Mouse (Mus musculus) layer of hippocampus, adult 11-12 months (tissue): Measurements from ENCODE around the gene B3gnt8.
A peak's percentile ranks its signal among the peaks of the same experiment; 100 is the strongest.
"Not testable (repeated sequence)": the region's sequence is repeated elsewhere in the genome, so short reads cannot be mapped to it uniquely, and the experiment has no call there.

Experiments used
- DNase-seq: peaks from one replicate; pipeline ENCODE4 v3.0.0; 2022; ENCODE audit warnings: low spot score

Gene B3gnt8

DNA sequence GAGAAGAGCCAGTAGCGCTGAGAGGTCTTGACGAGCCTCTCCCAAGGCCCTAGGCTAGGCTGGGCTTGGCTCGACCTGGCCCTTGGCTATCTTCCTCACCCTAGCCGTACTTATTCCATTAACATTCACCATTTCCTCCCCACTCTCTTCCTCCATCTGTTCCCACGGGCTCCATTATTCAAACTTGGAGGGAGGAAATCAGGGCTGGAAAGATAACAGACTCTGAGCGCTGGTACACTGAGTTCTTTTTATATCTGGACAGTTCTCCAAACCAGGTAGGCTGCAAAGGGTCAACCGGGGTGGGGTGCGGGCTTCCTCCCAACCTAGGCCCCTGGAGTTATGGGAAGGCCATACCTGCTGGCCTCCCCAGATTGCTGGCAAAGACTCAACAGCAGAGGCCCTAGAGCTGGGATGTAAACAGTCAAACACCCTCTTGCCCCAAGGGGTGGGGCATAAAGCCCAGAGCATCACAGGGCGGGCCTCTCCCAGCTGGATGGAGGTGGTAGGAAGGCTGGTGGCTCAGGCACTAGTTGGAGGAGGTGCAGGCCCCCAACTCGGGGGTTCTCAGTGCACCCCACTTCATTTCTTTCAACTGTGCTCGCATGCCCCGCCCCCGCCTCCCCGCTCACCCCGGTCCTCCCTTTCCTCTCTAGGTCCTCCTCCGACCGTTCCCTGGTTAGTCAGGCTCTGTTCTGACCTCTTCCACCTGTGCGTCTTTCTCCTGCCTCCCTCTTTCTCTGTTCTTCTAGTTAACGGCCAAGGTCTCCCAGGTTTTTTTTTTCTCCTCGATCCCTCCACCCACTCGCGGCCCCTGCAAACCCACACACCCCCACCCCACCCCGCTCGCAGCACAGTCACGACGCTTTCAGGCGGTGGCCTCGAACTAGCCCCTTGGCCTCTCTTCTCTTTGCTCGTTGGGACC, at the start of gene B3gnt8:
TSS of gene B3gnt8 (plus strand) at position 146 of the 922 bp plus-strand sequence.
- no peak for DNase-seq

GRCm38 (mm10) chr7:25576793-25577437, 49.5 kb upstream of the B3gnt8 start:
- not testable (repeated sequence) for DNase-seq

GRCm38 (mm10) chr7:25579441-25579840, 47.0 kb upstream of the B3gnt8 start:
- DNase-seq = no peak

GRCm38 (mm10) chr7:25582301-25582810, 44.1 kb upstream of the B3gnt8 start:
- DNase-seq = no peak

DNA sequence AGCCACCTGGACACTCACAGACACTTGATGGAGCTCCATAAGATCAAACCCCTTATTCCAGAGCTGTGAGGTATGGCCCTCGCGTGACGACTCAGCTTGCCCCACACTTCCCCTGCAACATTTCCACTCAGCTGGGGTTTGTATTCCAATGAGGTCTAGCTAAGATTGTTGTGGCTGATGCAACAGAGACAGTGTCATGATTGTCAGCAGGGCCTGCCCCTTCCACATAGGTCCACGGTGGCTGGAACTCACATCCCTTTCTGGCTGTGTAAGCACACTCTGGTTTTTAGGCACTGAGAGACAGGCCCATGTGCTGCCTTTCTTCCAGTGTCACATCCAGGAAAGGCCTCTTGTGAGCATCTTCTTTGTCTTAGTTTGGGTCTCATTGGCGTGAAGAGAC, 41.8 kb upstream of the B3gnt8 start:
- no peak for DNase-seq

DNA sequence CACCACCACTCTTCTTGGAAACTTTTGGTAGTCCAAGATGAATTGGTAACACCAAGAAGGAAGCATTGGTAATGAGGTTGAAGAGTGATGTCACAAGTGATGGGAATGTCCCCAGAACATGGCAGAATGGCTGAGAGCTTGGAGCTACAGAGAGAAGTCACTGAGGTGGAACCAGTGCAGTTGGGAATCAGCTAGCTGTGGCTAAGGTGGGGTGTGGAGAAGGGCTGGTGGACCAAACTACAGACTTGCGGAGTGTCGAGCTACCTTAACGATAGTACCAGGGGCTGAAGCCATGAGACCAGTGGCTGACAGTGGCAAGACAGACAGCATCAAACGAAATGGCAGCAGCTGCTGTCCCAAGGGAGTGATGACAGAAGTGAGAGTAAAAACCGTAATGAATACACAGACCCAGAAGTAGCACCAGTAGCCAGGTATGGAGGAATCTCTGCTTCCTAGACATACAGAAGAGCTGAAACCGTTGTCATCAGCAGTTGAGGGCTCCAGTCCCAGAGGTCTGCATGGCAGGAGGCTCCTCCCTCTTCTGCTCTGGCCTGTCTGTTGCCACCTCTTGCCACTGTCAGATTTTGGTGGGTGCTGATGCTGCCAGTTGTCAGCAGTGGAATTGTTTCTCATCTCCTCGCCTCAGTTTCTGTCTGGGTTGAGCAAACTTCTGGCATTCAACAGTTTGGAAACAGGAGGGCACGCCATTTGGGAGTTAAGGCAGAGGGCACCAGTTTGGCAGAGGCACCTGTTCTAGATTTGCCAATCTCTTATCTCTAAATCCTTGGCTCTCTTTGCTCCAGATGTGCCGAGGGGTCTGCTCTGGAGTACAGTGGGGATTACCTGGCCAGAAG, 40.9 kb upstream of the B3gnt8 start:
- no peak for DNase-seq

- DNase-seq = no peak
Observed at GRCm38 (mm10) chr7:25591226-25591625, 35.2 kb upstream of the B3gnt8 start.

DNA sequence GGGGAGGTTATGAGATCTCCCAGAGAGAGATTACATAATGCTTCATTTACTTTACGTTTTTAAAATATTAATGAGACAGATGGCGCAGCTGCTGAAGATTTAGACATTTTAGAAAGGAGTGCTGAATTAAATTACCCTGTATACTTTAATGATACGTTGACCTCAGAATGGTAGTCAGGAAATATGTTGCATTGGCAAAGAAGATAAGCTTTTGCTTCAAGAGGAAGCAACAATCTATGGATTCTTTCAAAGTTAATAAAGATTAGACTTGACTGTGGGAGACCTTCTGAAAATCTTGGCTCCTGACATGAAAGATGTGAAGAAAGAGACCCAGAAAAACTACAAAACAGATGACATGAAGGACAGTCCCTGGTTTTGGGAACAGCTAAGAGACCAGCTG, 32.6 kb upstream of the B3gnt8 start:
- no peak for DNase-seq

DNA sequence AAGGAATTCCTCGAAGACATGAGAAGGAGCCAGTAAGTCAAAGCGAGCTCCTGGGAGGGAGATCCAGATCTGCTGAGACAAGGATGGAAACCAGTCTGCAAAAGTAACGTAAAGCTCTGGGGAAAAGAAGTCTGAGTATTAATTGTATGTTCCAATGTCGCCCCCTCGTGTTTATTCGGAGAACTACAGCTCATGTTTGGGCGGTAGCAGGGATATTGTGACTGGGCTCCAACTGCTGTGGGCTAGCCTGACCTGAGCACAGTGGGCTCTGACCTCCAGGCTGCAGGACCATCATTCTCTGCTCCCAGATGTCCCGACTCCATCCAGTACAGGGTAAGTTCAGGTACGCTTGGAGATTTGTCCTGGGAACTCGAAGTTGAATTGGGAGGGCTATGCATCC, 26.8 kb upstream of the B3gnt8 start:
- DNase-seq = peak; percentile 84

- DNase-seq = no peak
Observed at GRCm38 (mm10) chr7:25600666-25601065, 25.8 kb upstream of the B3gnt8 start.

GRCm38 (mm10) chr7:25601346-25601745, 25.1 kb upstream of the B3gnt8 start:
- DNase-seq = no peak

GRCm38 (mm10) chr7:25606625-25607063, 19.8 kb upstream of the B3gnt8 start:
- DNase-seq = no peak

DNA sequence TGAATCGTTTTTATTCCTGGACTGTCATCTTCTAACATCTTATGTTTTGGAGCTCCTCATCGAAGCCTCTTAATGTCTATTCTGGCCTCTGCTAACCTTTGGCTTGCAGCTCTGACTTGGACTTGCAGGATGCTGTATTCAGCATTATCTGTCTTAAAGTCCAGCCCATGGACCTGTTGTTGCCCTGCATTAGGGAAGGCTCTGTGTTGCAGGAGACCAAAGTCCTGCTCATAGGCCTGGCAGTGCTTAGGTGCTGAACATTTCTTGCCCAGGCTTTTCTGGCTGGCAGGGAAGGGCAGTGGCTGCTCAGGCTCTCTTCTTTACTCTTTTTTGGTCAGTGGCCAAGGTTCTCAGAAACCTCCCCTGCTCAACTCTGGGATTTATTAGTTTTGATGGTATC, 19.3 kb upstream of the B3gnt8 start:
- DNase-seq = no peak

DNA sequence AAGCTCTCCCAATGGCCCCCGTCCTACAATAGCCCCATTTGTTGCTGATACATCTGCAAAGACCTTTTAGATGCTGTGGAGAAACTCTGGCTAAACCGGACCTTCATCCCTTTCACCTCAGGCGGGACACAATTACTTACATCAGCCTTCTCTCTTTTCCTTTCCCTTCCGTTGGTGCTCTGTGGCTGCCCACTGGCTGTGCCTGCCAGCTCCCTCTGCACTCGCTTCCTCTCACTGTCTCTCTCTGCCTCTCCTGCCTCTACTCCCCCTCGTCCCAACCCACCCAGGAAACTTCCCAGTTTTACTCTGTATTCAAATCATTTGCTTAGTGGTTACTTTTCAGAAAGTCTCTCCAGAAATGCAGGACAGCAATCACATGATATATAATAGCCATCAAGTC, 16.4 kb upstream of the B3gnt8 start:
- DNase-seq = no peak

DNA sequence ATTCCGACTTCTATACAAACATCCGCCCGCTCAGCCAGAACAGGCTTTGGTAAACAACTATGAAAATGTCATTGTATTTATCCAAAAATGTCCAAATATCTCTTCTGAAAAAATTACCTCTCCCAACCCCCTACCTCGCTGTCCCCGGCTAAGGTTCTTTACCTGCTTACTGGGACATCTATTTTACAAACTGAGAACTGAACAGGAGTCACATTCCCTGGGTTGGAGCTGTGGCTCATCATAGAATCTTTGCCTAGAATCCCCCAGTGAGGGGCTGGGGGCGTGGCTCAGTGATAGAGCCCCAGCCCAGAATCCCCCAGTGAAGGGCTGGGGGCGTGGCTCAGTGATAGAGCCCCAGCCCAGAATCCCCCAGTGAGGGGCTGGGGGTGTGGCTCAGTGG, 15.0 kb upstream of the B3gnt8 start:
- no peak for DNase-seq

- no peak for DNase-seq
Observed at GRCm38 (mm10) chr7:25614086-25614485, 12.4 kb upstream of the B3gnt8 start.

DNA sequence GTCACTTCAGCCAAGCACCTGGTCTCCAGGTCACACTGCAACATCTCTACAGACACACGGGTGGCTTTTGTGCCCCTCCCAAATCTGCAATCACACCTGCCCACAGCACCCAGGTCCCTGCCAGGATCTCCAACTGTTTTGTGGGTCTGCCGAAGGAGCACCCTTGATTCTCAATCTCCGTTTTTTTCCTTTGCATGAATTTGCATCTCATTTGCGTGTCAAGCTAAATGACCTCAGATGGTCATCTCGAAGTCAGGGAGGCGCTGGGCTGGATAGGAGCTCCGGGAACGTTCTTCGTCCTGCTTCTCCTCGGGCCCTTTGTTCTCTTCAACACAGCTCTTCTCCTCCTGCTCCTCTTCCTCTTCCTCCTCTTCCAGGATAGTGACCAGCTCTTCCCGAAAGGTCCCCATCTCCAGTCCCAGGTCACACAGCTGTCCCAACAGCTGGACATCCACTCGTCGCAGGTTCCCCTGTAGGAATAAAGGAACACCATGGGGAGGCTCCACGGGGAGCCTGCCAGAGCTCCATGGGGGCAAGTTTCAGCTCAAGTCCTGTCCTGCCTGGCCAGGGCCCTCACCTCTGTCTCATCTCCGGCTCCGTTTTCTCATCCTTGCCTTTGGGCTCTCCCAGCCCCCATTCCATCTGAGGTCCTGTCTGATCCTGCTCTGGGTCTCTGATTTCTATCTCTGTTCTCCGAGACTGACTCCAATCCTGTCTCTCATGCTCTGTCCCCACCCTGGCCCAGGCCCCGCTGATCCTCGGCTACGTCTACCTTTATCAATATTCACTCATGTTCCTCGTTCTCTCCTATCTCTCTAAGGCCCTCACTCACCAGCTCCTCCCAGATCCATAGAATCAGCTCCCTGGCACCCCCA, 11.4 kb upstream of the B3gnt8 start:
- DNase-seq = no peak

GRCm38 (mm10) chr7:25615706-25616011, 10.8 kb upstream of the B3gnt8 start, which contains the start of gene Erich4:
Erich4 (minus strand) TSS chr7:25615892.
- no peak for DNase-seq

- DNase-seq = no peak
Observed at GRCm38 (mm10) chr7:25617376-25618160, 8.9 kb upstream of the B3gnt8 start.
